Mouse (Mus musculus): ENCODE data around the gene Ifnl3. TPM values are rescaled to one million over a fixed set of nuclear protein-coding genes. Genes with fewer than 3 reads are reported as not detected.

Ifnl3 gene
- total RNA-seq, 2 experiments from 2014 or later, result not detected

GRCm38 (mm10) chr7:28545891-28546210, 23.2 kb downstream of the Ifnl3 start:
- DNase-seq (ENCODE audit: low spot score in 2 of 2), result no peak

DNA sequence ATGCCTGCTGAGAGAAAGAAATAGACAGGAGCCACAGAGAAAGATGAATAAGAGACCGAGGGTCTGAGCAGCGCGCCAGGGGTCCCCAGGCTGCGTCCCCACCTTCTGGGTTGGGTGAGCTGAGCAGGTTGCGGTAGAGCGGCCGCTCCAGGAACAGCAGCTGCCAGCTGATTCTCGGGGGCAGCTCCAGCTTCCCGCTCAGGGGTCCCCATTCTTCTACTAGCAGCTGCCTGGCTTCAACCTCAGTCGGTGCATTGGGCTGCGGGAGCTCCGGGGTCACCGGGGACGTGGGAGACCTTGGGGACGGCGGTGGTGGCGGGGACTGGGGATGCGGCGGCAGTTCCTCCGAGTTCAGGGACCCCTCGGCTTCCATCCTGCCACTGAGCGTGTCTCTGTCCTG, 24.0 kb downstream of the Ifnl3 start:
- DNase-seq (ENCODE audit: low spot score in 2 of 2), result no peak

- no peak for DNase-seq (ENCODE audit: low spot score in 2 of 2)
Measured at GRCm38 (mm10) chr7:28547154-28547553, 24.5 kb downstream of the Ifnl3 start, which contains the start of gene Nccrp1. Gene Nccrp1 (minus strand): TSS chr7:28547254.

DNA sequence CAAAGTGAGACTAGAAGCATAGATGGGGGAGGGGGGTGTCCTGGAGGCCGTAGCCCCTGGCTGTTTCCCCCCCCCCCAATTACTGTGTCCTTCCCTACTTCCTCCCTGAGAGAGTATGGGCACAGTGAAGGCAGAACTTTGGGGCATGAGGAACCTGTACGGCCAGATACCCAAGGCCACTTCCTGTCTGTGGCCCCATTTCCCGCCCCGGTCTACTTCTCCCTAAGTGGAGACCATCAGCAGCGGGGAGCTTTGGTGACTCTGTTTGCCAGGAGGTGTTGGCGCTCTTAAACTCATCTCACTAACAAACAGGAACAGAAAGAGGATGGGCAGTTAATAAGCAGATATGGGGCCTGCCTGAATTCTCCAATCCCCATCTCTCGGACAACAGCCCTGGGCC, 25.0 kb downstream of the Ifnl3 start:
- DNase-seq (ENCODE audit: low spot score in 2 of 2), result no peak

GRCm38 (mm10) chr7:28553076-28553475, 30.4 kb downstream of the Ifnl3 start:
- no peak for DNase-seq (ENCODE audit: low spot score in 2 of 2)

GRCm38 (mm10) chr7:28555939-28556535, 33.4 kb downstream of the Ifnl3 start:
- no peak for DNase-seq (ENCODE audit: low spot score in 2 of 2)

GRCm38 (mm10) chr7:28557069-28557468, 34.4 kb downstream of the Ifnl3 start:
- DNase-seq (ENCODE audit: low spot score in 2 of 2), result no peak

GRCm38 (mm10) chr7:28557708-28558107, 35.1 kb downstream of the Ifnl3 start:
- no peak for DNase-seq (ENCODE audit: low spot score in 2 of 2)

GRCm38 (mm10) chr7:28558486-28558885, 35.9 kb downstream of the Ifnl3 start:
- DNase-seq (ENCODE audit: low spot score in 2 of 2), result no peak

- DNase-seq (ENCODE audit: low spot score in 2 of 2), result no peak
Measured at GRCm38 (mm10) chr7:28560856-28561255, 38.2 kb downstream of the Ifnl3 start.

GRCm38 (mm10) chr7:28561967-28562366, 39.3 kb downstream of the Ifnl3 start:
- DNase-seq (ENCODE audit: low spot score in 2 of 2), result no peak

DNA sequence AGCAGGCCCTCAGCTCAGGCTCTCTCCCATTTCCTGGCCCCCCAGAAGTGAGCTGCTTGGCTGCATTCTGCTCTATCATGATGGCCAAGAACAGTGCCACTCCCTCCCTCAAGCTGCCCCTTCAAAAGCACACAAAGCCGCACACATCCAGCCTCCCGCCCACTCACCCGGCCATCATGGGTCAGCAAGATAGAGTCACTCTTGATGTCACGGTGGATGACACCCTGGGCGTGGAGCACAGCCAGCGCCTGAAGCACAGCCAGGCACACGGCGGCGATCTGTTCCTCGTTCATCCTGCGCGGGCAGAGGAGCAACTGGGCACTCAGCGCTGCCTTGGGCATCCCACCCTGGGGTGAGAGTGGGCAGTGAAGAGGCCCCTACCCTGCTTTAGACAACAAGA, 39.7 kb downstream of the Ifnl3 start:
- DNase-seq (ENCODE audit: low spot score in 2 of 2), result no peak

DNA sequence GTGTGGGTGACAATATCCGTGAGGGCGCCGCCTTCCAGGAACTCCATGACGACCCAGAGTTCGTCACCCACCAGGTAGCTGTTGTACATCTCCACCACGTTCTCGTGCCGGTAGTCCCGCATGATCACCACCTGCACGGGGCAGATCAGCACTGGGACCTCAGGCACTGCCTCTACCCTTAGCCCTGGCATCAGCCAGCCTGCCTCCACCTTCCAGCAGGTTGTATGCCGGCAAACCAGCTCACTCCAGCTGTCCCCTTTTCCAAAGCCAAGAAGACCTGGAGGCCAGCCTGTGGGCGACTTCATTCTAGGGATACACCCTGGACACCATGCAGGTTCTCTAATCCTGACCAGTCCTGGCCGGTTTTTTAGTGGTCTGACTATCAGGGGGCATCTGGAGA, 40.3 kb downstream of the Ifnl3 start:
- DNase-seq (ENCODE audit: low spot score in 2 of 2), result no peak

DNA sequence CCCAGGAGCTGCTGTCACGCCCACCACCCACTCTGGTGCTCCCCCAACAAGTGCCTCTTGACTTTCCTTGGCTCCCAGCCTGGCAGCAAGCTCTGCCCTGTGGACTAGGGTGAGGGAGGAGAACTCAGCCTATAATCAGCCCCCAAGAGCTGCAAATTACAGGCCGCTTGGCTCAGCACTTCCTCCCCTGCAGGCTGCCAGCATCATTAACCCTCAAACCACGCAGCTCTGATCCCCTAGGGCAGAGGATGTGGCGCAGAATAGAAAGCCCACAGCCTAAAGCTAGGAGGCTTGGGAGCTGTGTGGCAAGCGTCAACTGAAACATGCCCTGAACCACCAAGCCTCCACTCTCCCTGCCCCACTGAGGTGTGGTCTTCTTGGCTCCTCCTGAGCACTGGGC, 42.8 kb downstream of the Ifnl3 start:
- DNase-seq (ENCODE audit: low spot score in 2 of 2), result no peak

DNA sequence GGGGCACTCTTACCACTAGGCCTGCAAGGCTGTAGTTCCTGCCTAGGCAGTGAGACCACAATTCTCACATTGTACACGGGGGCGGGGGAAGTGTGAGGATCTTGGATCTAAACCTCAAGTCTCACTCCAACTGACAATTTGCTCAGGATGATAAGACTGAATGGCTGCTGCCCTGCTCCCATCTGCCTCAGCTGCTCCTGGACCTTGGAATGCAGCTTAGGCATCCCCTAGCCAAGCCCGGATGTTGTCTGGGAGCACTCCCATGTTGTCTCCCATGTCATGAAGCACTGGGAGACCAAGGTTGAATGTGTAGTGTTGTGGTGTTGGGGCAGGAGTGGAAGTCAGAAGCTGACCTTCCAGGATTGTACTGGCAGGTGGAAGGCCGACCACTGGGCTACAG, 44.9 kb downstream of the Ifnl3 start:
- DNase-seq (ENCODE audit: low spot score in 2 of 2), result no peak

DNA sequence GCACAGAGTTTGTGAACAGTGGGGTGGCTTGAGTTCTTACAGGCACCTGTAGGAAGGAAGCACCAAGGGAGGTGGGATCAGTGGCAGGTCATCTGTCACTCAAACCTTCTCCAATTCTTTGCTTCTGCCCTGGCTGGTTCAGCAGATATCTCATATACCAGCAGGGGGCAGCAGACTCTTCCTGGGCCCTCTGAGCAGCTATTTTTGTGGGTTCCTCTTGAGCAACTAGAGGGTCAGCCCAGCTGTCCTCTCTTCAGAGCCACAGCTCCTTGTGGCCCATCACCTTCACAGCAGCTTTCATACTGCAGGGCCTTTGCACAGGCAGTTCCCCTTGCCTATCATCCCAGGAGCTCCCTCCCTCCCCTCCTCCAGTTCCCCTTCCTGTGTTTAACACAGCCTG, 45.6 kb downstream of the Ifnl3 start:
- peak; percentile 63 to 79 for DNase-seq (ENCODE audit: low spot score in 2 of 2)

DNA sequence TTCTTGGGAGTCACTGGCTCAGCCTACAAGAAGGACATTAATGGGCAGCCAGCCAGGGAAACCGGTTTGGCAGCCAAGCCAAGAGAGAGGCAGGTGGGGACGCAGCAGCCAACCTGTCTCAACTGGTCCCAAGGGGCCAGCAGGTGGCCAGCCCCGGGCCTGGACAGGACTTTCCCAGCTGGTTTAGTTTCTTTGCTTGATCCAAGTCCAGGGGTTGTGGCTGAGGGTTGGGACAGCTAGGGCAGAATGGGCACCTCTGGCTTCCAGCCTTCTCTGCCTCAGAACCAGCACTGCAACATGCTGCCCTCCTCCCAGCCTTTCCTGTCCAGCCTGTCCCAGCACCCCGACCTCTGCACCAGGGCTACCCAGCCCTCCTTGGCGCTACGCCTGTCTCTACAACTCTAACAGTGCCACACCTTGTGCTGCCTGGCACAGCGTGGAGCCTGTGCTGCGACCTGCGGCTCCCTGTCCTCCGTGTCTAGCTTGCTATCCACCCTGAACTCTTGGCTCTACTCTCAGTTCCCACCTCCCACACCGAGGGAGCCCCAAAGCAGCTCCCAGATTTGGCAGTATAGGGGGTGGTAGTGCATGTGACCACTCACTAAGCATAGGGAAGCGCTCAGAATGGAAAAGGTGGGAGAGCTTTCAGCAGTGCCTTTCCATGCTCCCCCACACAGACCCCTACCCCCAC, 47.8 kb downstream of the Ifnl3 start:
- DNase-seq (ENCODE audit: low spot score in 2 of 2), result no peak

DNA sequence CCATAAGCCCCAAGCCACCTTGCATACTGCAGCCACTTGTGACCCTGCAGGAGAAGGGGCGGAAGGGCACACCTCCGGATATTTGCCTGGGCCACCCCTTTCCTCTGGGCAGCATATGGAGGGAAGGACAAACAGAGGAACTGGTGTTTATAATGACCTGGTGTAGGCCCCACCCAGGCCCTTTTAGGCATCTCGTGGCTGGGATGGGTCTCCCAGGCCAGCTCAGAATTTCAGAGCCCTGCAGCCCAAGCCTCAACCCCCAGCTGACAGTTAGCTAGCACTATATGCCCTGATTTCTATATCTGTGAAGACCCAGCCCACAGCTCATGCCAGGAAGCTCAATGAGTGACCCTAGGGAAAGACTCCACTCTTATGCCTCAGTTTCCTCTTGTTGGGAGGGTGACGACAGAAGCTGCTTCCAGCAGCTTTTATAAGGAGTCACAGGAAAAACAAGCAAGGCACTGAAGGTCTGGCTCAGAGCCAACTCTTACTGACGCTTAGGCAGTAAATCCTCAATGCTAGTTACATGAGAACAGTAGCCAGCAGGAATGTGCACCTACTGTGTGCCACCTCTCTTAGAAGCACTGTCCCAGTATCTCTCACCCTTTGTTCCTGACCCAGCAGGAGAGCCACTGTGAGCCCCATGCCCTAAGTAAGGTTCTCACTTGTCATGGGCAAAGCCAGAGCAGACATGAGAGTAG, 48.5 kb downstream of the Ifnl3 start:
- no peak for DNase-seq (ENCODE audit: low spot score in 2 of 2)

GRCm38 (mm10) chr7:28572689-28573088, 50.1 kb downstream of the Ifnl3 start:
- DNase-seq (ENCODE audit: low spot score in 2 of 2), result no peak

DNA sequence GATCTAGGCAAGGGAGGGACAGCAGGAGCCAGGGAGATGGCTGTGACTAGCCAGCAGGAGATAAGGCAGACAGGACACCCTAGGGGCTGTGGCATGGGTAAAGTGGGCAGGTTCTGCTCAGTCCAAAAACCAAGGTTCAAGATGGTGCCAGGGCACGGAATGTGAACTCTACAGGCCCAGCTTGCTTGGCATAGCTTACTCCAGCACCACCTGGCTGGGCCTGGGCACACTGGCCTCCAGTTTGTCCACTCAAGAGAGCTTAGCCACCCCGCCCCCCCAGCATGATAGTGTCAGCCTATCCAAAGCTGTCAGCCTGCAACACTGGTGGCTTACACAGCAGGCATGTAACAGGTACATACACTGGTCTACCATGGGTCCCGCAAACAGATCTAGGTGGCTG, 50.6 kb downstream of the Ifnl3 start:
- no peak for DNase-seq (ENCODE audit: low spot score in 2 of 2)
